Mouse (Mus musculus) induced T-regulatory cell, adult 2 months (primary cell): ENCODE measurements around the gene Dclk1.

Source experiments
- DNase-seq: peaks from one replicate; pipeline ENCODE4 v3.0.0-alpha.2; 2012; ENCODE audit warnings: low read depth

Dclk1 gene

DNA sequence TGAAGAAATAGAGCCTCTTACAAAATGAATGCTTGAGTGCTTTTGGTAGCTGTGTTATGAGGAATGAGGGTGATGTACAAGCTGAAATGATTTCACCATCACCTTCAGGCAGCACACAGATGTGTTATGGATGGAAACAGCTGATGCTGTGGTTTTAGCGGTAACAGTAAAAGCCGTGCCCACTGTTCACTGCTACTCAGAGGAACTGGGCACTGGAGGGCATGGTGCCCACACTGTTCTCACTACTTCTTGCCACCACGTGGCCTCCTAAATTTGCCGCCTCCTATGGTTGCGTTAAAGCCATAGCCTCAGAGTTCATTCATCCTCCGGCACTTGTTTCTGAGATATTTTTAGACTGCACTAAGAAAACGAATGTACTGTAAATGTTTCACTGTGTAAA lies 18.0 kb downstream of the Dclk1 start:
- no peak for DNase-seq

DNA sequence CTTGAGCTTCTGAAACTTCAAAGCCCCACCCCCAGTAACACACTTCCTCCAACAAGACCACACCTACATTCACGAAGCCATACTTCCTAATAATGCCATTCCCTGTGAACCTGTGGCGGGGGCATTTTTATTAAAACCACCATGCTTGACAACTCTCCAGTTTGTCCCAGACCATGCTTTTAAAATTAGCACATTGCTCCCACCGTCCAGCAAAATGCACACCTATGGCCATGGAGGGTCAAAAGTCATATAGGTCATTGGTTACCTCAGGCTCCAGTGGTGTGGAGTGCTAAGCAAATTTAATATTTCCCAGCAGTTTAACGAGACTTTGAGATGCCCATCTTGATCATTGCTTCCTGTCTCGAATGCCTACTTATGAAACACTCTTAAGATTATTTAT lies 23.9 kb downstream of the Dclk1 start:
- DNase-seq: no peak

DNA sequence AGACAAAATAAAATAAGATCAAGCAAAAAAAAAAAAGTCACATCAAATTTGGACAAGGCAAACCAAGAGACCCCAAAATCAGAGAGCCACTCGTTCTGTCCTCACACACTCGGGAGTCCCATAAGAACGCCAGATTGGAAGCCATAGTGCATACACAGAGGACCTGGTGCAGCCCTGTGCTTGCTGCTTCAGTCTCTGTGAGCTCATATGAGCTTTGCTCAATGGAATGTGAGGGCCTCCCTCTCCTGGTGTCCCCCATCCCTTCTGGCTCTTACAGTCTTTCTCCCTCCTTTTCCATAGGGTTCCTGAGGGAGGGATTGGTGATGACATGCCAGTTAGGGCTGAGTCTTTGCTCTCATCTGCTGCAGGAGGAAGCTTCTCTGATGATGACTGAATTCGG lies 27.6 kb downstream of the Dclk1 start:
- DNase-seq: no peak

DNA sequence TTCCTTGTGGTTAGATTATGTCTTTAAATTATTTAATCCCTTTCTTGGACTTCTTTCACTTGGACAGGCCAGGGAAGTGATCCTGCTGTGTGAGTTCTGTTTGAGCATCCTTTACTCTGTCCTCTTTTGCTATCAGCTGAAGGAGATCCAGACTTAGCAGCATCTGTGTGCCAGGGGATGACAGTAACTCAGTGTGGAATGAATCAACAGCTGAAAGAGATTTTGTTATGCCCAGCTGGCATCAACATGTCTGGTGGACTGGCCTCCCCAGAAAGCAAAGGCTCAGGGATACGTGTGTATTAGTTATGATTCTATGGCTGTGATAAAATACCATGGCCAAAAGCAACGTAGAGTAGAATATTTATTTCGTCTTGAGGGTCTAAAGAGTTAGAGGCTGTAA lies 28.2 kb downstream of the Dclk1 start:
- no peak for DNase-seq

DNA sequence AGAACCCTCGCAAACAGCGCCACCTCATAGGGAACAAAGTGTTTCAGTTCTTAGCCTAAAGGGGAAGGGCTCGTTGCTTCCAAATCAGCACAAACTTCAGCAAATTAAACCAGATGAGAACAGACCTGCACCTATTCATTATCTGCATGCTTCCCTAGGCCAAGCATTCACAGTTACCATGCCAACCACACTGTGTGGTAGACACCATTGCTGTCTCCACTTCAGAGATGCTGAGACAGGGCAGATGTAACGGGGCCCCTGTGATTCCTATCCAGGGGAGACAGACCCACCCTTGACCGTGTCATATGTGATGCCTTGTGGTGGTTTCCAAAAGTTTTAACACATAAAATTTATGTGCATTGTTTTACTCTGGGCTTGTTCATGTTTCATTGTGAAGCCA lies 28.8 kb downstream of the Dclk1 start:
- no peak for DNase-seq

DNA sequence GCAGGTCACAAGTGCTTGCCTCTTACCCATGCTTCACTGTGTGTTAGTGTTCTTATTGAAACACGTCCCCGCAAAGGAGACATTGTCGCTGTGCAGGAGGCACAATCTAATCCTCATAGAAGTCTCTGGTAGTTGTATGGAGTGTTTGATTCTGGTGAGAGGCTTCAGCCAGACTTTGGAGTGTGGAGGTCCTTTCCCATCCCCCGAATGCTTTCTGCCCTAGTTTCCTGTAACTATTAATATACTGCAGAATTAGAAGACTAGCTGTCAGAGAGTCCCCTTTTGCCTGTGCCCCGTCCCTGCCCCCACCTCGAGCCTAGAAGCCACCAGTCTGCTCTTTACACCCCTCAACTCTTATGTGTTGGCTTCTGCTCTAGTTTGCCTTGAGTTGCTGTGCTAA lies 30.4 kb downstream of the Dclk1 start:
- no peak for DNase-seq

DNA sequence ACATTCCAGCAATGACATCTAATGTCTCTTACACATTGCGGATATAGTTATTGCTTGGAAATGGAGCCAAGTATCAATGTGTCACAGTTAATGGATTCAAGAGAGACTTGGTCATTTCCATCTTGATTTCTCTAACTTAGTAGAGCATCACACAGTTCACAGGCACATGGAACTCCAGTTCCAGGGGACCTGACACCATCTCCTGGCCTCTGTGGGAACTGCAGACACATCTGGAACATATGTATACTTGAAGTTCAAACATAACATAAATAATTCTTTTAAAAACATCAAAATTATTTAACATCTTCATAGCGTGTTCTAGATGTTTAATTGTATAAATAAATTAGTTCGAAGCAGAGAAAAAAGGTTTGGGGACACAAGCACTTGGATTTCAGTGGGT lies 34.3 kb downstream of the Dclk1 start:
- DNase-seq: no peak

DNA sequence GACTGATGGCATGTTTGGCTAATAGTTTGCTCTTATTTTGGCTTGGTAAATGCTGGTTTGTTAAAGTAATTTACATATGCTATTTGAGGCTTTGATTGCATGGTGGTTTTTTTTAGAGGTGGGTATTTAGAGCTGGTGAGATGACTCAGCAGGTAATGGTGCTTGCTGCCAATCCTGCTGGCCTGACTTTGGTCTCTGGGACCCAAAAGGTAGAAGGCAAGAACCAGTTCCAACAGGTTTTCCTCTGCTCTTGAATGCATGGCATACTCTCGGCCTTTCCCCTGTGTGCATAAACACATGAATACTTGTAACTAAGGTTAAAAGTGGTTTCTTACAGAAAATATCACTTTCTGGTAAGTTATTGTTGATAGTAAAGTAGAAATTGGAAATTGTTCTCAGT lies 34.7 kb downstream of the Dclk1 start:
- DNase-seq: no peak

DNA sequence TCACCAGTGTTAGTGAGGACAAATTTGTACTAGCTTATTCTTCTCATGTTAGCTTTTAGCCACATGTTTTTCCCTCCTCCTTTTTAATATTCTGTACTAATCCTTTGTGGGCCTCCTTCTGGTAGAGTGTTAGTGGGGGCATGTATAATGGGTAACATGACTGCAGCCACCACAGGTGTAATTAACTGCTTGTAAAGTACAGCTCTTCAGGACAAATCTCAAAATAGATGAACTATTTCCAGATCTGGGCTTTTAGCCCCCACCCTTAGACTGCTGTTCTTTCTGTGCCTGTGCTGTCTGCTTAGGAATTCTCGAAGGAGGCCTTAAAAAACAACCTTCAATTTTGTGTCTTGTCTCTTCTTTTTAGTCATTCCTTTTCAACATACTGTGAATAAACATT lies 35.7 kb downstream of the Dclk1 start:
- DNase-seq: no peak

DNA sequence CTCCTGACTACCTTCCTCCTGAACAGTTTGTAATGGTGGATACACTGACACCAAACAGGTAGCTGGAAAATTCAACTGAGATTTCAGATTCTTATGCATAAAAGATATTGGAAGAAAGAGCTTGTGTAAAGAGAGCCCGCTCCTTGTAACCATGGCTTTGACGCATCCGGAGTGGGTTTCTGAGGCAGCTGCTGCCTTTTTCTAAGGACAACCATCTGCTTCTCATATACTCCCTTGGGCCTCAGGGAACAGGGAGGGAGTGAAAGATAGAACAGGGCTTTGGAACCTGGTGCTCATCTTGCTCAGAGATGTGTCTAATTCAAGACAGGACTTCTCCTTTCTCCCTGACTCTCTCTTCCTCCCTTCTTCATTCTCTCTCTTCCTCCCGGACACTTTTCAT lies 37.8 kb downstream of the Dclk1 start:
- DNase-seq: no peak

DNA sequence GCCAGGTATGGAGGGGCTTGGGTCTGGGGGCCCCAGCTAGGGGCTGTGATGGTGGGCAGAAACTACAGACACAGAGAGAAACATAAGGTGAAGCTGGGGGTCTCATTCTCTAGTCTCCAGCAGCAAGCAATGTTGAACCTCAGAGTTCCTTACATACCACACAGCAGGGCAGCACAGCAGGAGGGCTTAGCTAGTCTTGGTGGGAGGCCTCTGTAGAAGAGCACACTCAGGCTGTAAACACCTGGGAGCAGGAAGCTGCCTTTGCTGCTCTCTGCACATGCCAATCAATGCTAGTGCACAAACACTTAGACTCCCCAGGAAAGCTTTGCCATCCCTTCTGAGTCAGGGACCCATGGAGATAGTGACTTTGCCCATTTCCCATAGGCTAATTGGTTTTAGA lies 38.3 kb downstream of the Dclk1 start:
- no peak for DNase-seq

DNA sequence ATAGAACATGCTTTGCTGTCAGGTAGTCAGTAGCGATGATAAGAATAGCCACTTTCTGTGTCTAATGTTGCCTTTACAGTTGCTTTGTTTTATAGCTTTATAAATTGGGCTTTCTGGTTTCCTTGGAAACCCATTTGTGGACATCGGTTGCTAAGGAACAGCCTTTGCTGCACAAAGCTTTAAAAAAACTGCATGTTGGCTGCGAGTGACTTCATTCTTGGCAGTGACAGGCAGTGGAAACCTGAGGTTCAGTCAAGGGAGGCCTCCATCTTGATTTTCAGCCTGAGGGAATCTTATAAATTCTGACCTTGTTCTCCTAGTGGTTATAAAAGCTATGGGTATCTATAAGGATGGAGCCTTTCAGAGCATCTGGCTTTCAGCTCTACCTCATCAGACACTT lies 42.1 kb downstream of the Dclk1 start:
- no peak for DNase-seq

DNA sequence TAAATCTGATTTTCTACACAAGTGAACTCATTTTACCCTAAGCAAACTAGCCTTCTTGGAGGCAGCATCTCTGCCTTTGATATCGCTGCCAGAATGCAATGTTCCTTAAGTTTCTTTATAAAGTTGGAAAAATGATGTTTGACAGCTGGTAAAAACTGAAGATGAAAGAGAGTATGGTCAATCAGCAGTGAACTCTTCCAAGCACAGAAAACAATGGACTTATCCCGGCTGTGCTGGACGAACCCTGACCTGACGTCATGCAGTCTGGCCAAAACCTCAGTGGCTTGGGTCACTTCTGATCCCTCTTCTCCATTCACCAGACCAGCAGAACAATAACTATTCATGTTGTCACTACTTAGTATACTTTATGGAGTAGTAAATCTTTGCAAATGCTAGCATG lies 46.6 kb downstream of the Dclk1 start:
- no peak for DNase-seq

DNA sequence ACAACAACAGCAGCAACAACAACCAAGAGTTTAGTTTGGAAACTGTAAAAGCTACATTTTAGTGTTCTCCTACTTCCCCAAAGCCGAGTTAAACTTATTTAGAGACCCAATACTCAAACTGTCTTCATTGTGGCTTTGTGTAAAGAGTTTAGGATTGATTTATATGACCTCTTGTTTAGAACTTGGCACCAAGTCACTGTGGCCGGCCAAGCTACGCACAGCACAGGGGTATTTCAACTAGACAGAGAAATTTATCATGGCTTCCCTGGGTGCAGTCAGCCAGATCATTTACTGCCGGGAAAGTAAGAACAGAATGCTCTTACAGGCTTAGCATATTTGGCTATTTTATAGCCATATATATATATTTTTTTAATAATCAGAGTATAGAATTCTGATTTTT lies 49.8 kb downstream of the Dclk1 start:
- no peak for DNase-seq

DNA sequence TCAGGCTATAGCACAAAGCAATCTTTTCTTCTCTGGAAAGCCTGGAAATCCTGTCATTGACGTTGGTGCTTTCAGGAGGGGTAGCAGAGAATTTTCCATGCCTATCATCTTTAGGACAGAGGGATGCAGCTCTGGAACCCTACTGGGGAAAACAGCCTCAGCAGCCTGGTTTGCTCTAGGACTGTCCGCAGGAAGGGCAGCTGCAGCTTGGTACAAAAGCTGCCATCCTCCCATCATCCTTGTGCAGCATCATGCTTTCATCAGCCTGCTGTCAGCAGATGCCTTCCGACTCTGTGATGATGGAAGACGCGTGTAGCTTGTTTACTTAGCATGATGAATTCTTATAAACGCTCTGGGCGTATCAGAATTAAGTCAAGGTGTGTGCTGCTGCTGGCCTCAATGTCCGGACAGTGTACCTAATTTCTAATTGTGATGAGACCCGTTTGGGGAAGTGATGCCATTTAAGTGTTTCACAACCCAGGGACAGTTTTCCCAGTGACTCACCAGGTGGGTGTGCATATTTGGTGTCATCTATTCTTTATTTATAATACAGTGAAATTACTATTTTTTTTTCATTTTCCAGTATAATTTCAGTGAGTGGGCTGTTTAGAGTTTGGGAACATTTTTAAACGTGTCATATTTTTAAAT lies 50.7 kb downstream of the Dclk1 start:
- no peak for DNase-seq

DNA sequence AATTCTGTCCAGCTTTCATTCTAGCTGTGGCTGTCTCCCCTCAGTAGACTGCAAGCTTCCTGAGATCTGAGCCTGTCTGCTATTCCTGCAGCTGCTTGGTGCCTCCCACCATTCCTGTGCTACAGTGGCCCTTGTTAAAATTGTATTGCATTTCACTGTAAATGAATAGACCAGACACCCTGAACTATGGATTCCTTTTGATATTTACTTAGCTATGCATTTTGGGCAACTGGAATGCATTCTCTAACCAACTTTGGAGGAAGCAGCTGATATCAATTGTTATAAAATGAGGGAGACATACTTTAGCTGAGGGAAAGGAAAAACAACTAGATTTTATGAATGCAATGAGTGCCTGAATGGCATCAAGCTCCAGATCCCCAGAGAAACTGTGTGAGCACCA lies 63.5 kb downstream of the Dclk1 start:
- DNase-seq: no peak

DNA sequence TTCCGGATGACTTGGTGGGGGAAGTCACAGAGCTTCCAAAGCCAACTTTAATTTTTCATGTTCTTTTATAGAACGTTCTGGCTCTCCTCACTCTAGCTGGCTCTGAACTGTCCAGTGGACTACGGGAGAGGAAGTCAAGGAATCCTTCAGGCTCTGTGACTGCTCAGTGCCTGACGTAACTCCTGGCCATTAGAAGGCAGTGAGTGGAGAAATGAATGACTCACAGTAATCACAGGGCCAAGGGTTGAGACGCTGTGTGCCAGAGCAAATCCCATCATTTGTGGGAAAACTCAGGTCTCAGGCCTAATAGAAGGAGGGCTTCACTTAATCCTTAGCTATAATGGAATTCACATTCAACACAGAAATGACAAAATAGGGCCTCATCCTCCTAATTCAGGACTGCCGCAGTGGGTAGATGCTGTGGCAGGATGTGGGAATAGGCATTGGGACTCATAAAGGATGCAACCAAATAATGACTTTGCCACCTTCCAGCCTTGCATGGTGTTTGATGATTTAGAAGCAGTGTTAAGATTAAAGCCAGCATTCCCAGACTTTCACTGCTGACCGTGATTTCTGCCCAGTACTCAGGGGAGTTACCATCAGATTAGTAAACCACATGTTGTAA lies 65.5 kb downstream of the Dclk1 start:
- DNase-seq: no peak

DNA sequence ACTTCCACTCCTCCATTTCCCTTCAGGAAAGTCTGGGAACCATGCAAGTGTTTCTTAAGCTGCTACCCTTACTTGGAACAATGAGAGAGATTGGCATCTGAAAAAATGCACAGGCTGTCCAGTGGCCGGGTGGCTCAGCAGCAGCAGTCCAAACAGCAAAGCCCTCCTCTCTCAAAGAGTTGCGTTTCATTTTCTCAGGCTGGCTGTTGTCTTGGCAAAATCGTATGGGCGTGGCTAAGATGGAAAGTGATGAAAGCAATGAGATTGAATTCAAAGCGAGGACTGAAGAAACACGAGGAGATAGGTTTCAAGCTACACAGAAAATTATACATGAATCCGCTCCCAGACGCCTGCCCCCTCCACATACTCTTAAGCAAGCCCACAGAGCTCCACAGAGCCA lies 67.8 kb downstream of the Dclk1 start:
- DNase-seq: no peak

DNA sequence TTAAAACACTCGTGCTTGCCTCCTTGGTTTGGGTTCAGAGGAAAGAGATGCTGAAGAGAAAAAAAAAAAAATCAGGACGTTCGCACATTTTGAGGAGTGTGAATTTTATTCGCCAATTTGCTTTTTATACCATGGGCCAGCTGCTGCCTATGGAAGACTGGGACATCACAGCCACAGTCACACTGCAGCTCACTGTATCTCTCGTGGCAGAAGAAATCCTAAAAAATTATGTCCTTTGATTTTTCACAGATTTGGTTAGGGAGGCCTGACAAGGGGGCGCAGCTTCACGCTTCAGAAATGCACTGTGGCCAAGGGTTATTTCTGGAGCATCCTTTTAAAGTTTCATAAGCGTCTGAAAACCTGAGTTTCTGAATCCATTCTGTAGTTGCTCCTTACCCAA lies 73.7 kb downstream of the Dclk1 start:
- no peak for DNase-seq

DNA sequence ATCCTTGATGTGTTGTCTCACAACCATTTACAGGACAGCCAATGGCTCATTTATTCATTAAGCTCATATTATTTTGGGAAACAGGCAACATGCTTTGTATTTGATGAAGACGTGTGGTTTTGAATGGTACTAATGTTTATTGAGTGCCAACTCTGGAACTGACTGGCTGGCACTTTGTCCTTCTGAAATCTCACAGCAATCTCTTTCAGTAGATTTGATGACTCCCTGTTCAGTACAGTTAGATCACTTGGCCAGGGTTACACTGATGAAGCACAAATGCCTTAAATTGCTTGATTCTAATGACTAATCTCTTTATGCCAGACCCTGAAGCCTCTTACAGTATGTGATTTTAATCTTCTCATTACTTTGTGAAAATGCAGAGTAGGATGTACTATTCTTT lies 75.9 kb downstream of the Dclk1 start:
- no peak for DNase-seq

DNA sequence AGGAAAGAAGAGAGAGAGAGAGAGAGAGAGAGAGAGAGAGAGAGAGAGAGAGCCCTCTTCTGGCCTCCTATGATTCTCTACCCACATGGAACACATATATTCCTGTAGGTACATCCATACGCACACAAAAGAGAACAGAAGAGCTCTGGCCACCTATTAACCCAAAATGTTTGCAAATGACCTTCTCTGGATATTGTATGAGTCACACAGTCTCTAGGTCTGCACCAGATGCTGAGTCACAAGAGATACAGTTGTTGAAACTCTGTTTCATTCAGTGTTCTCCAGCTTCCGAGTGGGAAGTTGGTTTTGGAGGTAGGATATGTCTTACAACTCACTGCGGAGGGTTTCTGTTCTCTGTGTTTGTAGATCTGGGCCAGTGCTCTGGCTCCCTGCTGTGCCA lies 78.4 kb downstream of the Dclk1 start:
- no peak for DNase-seq

DNA sequence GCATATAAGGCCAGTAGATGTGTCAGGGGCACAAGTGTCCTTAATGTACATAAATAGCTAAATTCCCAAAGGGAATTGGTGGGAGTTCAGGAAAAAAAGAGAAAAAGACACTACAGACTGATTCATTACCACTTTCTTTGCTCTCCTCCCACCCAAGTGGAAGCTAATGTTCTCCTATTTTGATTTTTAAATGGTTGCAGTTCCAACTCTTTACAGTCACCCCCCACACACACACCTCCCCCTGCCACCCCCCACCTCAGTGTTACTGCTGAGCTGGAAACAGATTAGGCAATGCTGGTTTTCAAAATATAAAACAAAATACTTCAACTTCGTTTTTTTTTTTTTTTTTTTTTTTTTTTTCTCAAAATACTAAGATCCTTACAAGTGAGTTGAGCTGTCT lies 81.9 kb downstream of the Dclk1 start:
- DNase-seq: no peak

DNA sequence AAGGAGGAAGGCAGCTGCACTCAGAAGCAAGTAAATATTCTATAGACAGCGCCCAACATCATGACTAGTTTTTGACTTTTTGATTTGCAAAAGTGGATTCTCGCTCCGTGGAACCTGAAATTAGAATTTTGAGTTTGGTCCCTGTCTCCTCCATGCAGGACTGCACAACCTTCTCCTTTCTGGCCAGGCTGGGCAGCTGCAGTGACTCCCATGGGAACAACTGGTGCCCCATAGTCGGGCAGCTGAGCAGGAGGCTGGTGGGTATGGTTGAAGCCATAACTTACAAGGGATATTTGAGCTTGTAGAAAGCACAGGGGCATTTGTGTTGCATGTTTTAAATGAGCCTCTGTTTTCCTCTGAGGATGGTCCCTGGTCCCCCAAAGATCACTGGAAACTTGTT lies 88.3 kb downstream of the Dclk1 start:
- DNase-seq: no peak

DNA sequence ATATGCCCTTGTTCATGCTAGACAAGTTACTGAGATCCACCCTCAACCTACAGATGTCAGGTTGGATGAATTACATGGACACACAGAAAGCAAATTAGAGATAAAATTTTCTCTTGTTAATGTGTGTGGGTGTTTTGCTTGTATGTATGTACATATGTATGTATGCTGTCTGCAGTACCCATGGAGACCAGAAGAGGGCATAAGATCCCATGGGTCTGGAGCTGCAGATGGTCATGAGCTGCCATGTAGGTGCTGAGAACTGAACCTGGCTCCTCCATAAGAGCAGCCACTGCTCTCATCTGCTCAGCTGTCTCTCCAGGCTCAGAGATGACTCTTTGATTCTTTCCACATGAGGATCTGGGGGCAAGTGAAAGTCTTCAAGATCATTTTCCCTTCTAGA lies 89.5 kb downstream of the Dclk1 start:
- peak; percentile 3 for DNase-seq

DNA sequence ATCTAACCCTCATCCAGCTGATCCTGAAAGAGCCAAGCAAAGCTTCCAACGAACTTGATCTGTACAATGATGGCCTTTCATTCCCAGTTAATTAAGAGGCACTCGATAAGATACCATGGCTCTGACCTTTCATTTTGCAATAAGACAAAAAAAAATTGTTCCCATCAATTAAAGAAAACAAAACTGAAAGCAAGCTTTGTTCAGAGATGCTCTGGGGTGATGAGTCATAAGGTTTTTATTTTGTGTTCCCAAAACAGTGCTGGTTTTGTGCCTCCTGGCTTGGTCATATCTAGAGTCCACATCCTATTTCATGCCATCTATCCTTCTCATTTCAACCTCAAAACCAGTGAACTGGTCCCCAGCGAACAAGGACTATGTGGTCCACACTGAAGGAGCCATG lies 91.3 kb downstream of the Dclk1 start:
- no peak for DNase-seq
